In the genomic region with DNA sequence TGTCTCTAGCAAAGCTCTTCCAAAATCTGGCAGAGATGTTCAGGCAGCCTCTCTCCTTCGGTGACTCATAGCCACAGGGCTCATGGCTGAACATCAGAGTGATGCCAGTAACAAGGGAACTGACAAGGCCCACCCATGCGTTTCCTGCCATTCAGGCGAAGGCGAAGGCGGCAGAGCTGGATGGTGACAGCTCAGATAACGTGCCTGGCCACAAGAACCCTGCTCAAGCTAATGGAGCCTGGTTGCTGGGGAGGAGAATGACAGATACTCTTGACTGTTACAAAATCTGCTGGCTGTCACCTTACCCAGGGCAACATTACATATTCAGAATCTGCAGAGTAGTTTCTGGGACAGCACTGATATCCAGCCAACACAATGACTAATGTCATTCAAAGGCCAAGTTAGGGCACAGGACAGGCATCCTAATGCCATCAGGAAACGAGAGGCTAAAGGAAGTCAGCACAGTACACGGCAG, we compare ENCODE assay signal across 9 mouse cellular contexts. TPM values are rescaled to one million over a fixed set of nuclear protein-coding genes. Genes with fewer than 3 reads are reported as not detected.
DNase-seq lines count a peak whose midpoint lies in the region; ATAC-seq and TF ChIP-seq lines count a peak whose summit lies in the region.
"Had no signal": no experiment of that assay in that cellular context is flagged by ENCODE, and none has a peak within 500 bp of the region (broad histone marks: within the 10 kb centered on the region; RNA-seq: fewer than 3 reads in every experiment).

No protein-coding gene starts in this region.

- H3K4me2 ChIP-seq in hindbrain, postnatal 0 days (ENCODE audit: low read depth, low read length): no peak overlapping the region
- H3K4me2 ChIP-seq in hindbrain, embryonic 11.5 days (replicated peaks; ENCODE audit: low read depth, low read length): no peak overlapping the region
- H3K4me2 ChIP-seq in intestine, embryonic 16.5 days (ENCODE audit: low read depth, low read length): no peak overlapping the region
- no peak overlapping the region for H3K4me2 ChIP-seq in forebrain, embryonic 14.5 days (ENCODE audit: low read length)

- no peaks in the 10 kb centered on the region for H3K27me3 ChIP-seq in hindbrain, postnatal 0 days (ENCODE audit: insufficient read depth, low read length)
- H3K27me3 ChIP-seq in hindbrain, embryonic 11.5 days (ENCODE audit: control insufficient read depth, insufficient read depth, low read length): no peaks in the 10 kb centered on the region
- H3K27me3 ChIP-seq in intestine, embryonic 16.5 days (replicated peaks; ENCODE audit: control insufficient read depth, insufficient read depth, low read length): no peaks in the 10 kb centered on the region
- no peaks in the 10 kb centered on the region for H3K27me3 ChIP-seq in forebrain, embryonic 14.5 days (replicated peaks; ENCODE audit: control insufficient read depth, insufficient read depth, low read length)

- peak; percentile 42; the same call in 1 of the 2 replicates for ATAC-seq in hindbrain, postnatal 0 days
- ATAC-seq in hindbrain, embryonic 11.5 days (ENCODE audit: low FRiP score): no peak
- no peak for ATAC-seq in intestine, embryonic 16.5 days
- ATAC-seq in forebrain, embryonic 14.5 days: no peak

- H3K9me3 ChIP-seq in hindbrain, postnatal 0 days (ENCODE audit: low read length): no peaks in the 10 kb centered on the region
- no peaks in the 10 kb centered on the region for H3K9me3 ChIP-seq in hindbrain, embryonic 11.5 days (ENCODE audit: control insufficient read depth, low read length)
- H3K9me3 ChIP-seq in intestine, embryonic 16.5 days (ENCODE audit: control insufficient read depth, low read length): no peaks in the 10 kb centered on the region
- no peaks in the 10 kb centered on the region for H3K9me3 ChIP-seq in forebrain, embryonic 14.5 days (replicated peaks; ENCODE audit: control insufficient read depth, low read length)

- no peak overlapping the region for H3K4me3 ChIP-seq in hindbrain, postnatal 0 days (ENCODE audit: low read length)
- H3K4me3 ChIP-seq in hindbrain, embryonic 11.5 days (ENCODE audit: low read depth, low read length): no peak overlapping the region
- no peak overlapping the region for H3K4me3 ChIP-seq in intestine, embryonic 16.5 days (ENCODE audit: low read length)
- no peak overlapping the region for H3K4me3 ChIP-seq in forebrain, embryonic 14.5 days (ENCODE audit: low read depth, low read length)

- no peak for TF ChIP-seq CTCF in hindbrain, postnatal 0 days (IDR thresholded peaks at IDR 0.05; ENCODE audit: low read depth)

- peak; percentile 16 for DNase-seq in hindbrain, postnatal 0 days (ENCODE audit: low spot score)
- no peak for DNase-seq in hindbrain, embryonic 11.5 days (ENCODE audit: low spot score)
- peak; percentile 43 for DNase-seq in adrenal gland, postnatal 25 days
- peak; percentile 73 to 86 for DNase-seq in heart, adult 18-20 months
- peak; percentile 37 to 38 for DNase-seq in kidney, postnatal 36 days
- DNase-seq in lung, postnatal 10 days: peak; percentile 72
- no peak for DNase-seq in forebrain, embryonic 14.5 days (ENCODE audit: low spot score)

- no peaks in the 10 kb centered on the region for H3K36me3 ChIP-seq in hindbrain, postnatal 0 days (ENCODE audit: insufficient read depth, low read length)
- no peaks in the 10 kb centered on the region for H3K36me3 ChIP-seq in hindbrain, embryonic 11.5 days (ENCODE audit: control insufficient read depth, insufficient read depth, low read length)
- H3K36me3 ChIP-seq in intestine, embryonic 16.5 days (ENCODE audit: control insufficient read depth, insufficient read depth, low read length): no peaks in the 10 kb centered on the region
- no peaks in the 10 kb centered on the region for H3K36me3 ChIP-seq in forebrain, embryonic 14.5 days (ENCODE audit: control insufficient read depth, insufficient read depth, low read length)

- no peak overlapping the region for H3K27ac ChIP-seq in hindbrain, postnatal 0 days
- no peak overlapping the region for H3K27ac ChIP-seq in hindbrain, embryonic 11.5 days (ENCODE audit: low read depth, low read length)
- H3K27ac ChIP-seq in intestine, embryonic 16.5 days (ENCODE audit: low read length): no peak overlapping the region
- no peak overlapping the region for H3K27ac ChIP-seq in forebrain, embryonic 14.5 days (ENCODE audit: low read depth, low read length)

- H3K4me1 ChIP-seq in hindbrain, postnatal 0 days (ENCODE audit: insufficient read depth, low read length): 0 out of 2 replicates have a peak, but pooled peaks cover 3% of the 10 kb centered on the region
- no peaks in the 10 kb centered on the region for H3K4me1 ChIP-seq in hindbrain, embryonic 11.5 days (replicated peaks; ENCODE audit: control insufficient read depth, insufficient read depth, low read length)
- H3K4me1 ChIP-seq in intestine, embryonic 16.5 days (ENCODE audit: control insufficient read depth, insufficient read depth, low read length): no peaks in the 10 kb centered on the region
- no peaks in the 10 kb centered on the region for H3K4me1 ChIP-seq in forebrain, embryonic 14.5 days (ENCODE audit: control insufficient read depth, insufficient read depth, low read length)

- no peak overlapping the region for H3K9ac ChIP-seq in hindbrain, postnatal 0 days (replicated peaks; ENCODE audit: low read length)
- no peak overlapping the region for H3K9ac ChIP-seq in hindbrain, embryonic 11.5 days (ENCODE audit: low read depth, low read length)
- H3K9ac ChIP-seq in intestine, embryonic 16.5 days (ENCODE audit: low read depth, low read length): no peak overlapping the region
- H3K9ac ChIP-seq in forebrain, embryonic 14.5 days (ENCODE audit: low read length): no peak overlapping the region

- 56% methylated on average over 8 of the region's 8 CpGs for WGBS in hindbrain, postnatal 0 days
- 69% methylated on average over 8 of the region's 8 CpGs for WGBS in hindbrain, embryonic 11.5 days
- 67% methylated on average over 8 of the region's 8 CpGs for WGBS in intestine, embryonic 16.5 days
- WGBS in forebrain, embryonic 14.5 days: 72% methylated on average over 8 of the region's 8 CpGs

RNA-seq across cellular contexts. Expression of a gene that starts 11.9 kb away (rescaled TPM):
- 28.8 and 34.3 TPM in 2 replicates for total RNA-seq in hindbrain, postnatal 0 days (2014; rRNA removed)
- 24.5 and 24.6 TPM in 2 replicates for polyA plus RNA-seq in hindbrain, postnatal 0 days (2015; fragmentation: Nextera tagmentation; extraction: Ambion mirVana)
- 12.6 and 17.9 TPM in 2 replicates for polyA plus RNA-seq in hindbrain, embryonic 11.5 days (2014; fragmentation: Nextera tagmentation; extraction: Ambion mirVana)
- total RNA-seq in adrenal gland, postnatal 25 days (2021): 37.6 and 51.6 TPM in 2 replicates
- 10 to 100 TPM; 53.0 to 54.7 TPM for total RNA-seq in heart, adult 18-20 months (2021)
- polyA plus RNA-seq in intestine, embryonic 16.5 days (2015; fragmentation: Nextera tagmentation; extraction: Ambion mirVana): 30.5 and 41.1 TPM in 2 replicates
- 16.4 and 20.4 TPM in 2 replicates for polyA plus RNA-seq in forebrain, embryonic 14.5 days (2014; fragmentation: Nextera tagmentation; extraction: Ambion mirVana)

RNA-seq across cellular contexts. Expression of a gene that starts 12.3 kb away (rescaled TPM):
- total RNA-seq in hindbrain, postnatal 0 days (2014; rRNA removed): 45.3 and 46.3 TPM in 2 replicates
- polyA plus RNA-seq in hindbrain, postnatal 0 days (2015; fragmentation: Nextera tagmentation; extraction: Ambion mirVana): 75.8 and 78.2 TPM in 2 replicates
- 83.3 and 84.3 TPM in 2 replicates for polyA plus RNA-seq in hindbrain, embryonic 11.5 days (2014; fragmentation: Nextera tagmentation; extraction: Ambion mirVana)
- 54.5 and 69.4 TPM in 2 replicates for total RNA-seq in adrenal gland, postnatal 25 days (2021)
- total RNA-seq in heart, adult 18-20 months (2021): 10 to 100 TPM; 89.0 to 90.5 TPM
- polyA plus RNA-seq in intestine, embryonic 16.5 days (2015; fragmentation: Nextera tagmentation; extraction: Ambion mirVana): 91.4 and 104 TPM in 2 replicates
- 81.5 and 93.3 TPM in 2 replicates for polyA plus RNA-seq in forebrain, embryonic 14.5 days (2014; fragmentation: Nextera tagmentation; extraction: Ambion mirVana)

RNA-seq across cellular contexts. Expression of a gene that starts 44.5 kb away (rescaled TPM):
- total RNA-seq in hindbrain, postnatal 0 days (2014; rRNA removed): 3.3 and 5.1 TPM in 2 replicates
- 1.8 and 2.4 TPM in 2 replicates for polyA plus RNA-seq in hindbrain, postnatal 0 days (2015; fragmentation: Nextera tagmentation; extraction: Ambion mirVana)
- polyA plus RNA-seq in hindbrain, embryonic 11.5 days (2014; fragmentation: Nextera tagmentation; extraction: Ambion mirVana): 0.18 and 0.23 TPM in 2 replicates
- 4.3 and 4.6 TPM in 2 replicates for total RNA-seq in adrenal gland, postnatal 25 days (2021)
- total RNA-seq in heart, adult 18-20 months (2021): 10 to 100 TPM; 13.5 to 14.5 TPM
- 0.02 and 0.05 TPM in 2 replicates for polyA plus RNA-seq in intestine, embryonic 16.5 days (2015; fragmentation: Nextera tagmentation; extraction: Ambion mirVana)
- 0.27 and 0.39 TPM in 2 replicates for polyA plus RNA-seq in forebrain, embryonic 14.5 days (2014; fragmentation: Nextera tagmentation; extraction: Ambion mirVana)
- total RNA-seq: ES-E14 had no signal

Comparison
In these comparisons a context has a peak if more than half of its experiments do, and no peak if none do; other contexts are left out.
1. DNase-seq: peak in hindbrain, postnatal 0 days (single experiment), adrenal gland, postnatal 25 days (single experiment), heart, adult 18-20 months (2 of 2), kidney, postnatal 36 days (2 of 2) and lung, postnatal 10 days (single experiment); none in hindbrain, embryonic 11.5 days (single experiment) and forebrain, embryonic 14.5 days (single experiment).